Mouse (Mus musculus): ENCODE measurements around the gene Reps1.
"Not testable (repeated sequence)": the region's sequence is repeated elsewhere in the genome, so short reads cannot be mapped to it uniquely, and the experiment has no call there.

Gene Reps1

DNA sequence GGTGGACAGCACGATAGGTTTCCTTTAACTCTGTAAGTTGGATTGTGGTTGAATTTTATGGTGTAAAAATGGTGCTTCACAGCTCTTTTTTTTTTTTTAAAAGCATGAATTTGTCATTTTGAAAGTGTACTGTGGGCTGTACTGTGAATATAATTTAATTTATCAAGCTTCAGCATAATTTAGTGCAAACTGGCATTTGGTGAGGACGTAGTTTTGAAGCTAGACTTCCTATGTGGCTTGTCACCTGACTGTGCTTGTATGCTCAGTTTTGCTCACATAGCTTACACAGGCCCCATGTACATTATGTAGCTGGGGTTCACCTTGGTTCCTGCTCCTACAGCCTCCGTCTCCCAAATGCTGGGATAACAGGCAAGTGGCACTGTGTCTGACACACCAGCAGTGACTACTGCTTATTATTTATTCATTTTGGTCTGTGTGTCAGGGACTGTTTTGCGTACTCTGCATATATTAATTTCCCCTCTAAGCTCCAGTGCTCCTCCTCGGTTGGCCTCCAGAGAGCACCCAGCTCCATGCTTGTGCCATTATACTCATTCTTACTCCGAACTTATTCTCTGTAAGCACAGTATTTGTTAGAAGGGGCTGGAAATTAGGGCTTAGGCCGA is 9.1 kb downstream of the Reps1 start:
- DNase-seq (ENCODE audit: low read depth): no peak

DNA sequence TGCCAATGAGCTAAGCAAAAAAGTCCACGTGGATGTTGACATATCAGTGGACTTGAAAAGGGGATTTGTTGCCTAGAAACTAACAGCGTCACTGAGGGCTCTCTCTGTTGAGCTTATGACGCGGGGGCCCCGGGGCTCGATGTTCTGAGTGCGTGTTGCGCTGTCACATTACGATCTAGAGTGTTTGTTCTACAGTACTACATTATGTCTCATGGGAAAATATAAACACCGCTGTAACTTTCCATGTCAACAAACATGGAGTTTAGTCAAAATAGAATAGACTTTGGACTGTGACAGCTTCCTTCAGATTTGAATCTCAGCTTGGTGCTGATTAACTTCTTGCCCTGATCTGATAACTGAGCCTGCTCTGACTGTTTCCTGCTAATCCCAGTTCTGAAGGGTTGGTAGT is 10.4 kb downstream of the Reps1 start:
- DNase-seq (ENCODE audit: low read depth): no peak

DNA sequence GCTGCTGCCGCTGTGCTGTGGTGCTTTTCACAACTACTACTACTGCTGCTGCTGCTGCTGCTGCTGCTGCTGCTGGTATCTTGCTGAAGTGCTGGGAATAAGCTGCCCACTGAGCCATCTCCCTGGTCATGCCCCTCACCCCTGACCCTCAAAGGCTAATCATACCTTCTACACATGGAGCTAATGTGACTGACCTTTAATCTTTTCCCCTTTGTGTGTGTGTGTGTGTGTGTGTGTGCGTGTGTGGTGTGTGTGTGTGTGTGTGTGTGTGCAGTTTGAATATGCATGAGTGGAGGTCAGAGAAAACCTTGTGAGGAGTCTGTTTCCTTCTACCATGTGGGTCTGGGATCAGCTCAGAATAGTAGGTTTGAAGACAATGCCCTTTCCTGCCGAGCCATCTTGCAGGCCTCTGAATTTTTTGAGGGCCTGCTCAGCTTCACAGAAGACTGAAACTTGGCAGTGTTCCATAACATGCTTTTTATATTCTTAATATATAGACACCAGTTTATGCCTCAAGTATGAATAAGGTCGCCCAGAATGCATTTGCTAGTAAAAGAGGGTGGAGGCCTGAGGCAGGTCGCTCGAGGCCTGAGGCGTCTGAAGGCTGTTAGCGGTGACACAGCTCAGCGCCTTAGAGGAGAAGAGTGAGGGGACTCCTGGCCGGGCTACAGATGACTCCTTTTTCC is 12.2 kb downstream of the Reps1 start:
- no peak for DNase-seq (ENCODE audit: low read depth)

DNA sequence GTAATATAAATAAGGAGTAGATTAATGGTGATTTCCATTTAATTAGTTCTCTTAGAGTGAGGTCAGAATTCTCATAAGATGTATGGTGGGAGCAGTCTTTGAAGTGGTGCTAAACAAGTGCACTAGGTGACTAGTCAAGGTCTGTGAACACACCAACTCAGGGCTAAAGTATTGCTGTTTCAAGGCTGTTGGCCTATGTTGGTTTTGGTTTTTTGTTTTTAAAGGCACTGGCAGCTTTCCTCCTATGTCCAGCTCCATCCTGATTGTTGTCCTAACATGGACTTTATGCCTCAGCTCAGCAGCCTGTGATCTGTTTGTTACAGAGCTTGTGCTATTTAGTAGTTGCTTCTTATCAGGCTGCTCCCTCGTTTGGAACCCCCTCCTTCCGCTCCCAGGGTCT is 13.2 kb downstream of the Reps1 start:
- DNase-seq (ENCODE audit: low read depth): no peak

DNA sequence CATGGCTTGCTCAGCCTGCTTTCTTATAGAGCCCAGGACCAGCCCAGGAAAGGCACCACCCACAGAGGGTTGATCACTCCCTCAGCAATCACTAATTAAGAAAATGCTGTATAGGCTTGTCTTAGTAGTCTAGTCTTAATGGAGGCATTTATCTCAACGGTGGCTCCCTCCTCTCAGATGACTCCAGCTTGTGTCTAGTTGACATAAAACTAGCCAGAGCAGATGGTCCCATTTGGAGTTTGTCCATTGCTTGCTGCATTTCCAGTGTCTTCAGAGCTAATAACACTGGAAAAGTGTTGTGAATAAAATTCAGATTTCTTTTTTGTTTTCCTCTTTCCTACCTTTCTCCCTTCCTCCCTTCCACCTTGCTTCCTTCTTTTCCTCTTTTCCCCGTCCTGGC is 13.9 kb downstream of the Reps1 start:
- no peak for DNase-seq (ENCODE audit: low read depth)

DNA sequence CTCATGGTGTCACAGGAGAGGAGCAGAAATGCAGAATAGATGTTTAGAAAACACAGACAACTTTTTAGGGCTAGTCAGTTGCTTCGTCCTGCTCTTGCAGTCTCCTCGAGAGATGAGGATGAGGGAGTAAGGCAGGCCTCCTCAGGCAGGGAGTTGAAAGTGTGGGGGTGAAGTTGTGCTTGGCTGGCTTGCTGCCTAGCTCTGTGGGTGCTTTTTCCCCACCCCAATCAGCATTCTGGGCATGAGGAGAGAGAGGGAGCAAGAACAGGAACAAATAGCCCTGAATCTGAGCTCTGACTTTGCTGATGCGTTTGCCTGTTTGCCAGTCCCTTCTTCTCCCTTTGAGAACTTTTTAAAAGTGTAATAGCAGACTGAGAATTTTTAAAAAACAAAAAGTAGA is 14.5 kb downstream of the Reps1 start:
- DNase-seq (ENCODE audit: low read depth): no peak

DNA sequence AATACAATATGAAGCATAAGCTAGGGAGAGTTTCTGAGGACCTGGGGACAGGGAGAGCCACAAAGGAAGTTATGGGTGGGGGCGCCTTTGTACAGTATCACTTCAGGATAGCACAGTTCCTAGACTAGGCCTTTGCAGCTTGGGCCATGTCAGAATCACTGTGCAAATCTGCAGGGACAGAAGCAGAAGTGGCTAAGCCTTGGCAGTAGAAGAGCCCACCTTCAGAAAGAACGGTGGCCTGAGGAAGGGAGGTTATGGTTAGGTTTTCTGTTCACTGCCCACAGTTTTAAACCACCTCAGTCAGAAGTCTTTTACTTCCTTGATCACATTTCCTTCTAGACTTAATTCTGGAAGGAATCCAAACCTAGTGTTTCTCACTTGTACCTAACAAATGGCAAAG is 15.0 kb downstream of the Reps1 start:
- no peak for DNase-seq (ENCODE audit: low read depth)

DNA sequence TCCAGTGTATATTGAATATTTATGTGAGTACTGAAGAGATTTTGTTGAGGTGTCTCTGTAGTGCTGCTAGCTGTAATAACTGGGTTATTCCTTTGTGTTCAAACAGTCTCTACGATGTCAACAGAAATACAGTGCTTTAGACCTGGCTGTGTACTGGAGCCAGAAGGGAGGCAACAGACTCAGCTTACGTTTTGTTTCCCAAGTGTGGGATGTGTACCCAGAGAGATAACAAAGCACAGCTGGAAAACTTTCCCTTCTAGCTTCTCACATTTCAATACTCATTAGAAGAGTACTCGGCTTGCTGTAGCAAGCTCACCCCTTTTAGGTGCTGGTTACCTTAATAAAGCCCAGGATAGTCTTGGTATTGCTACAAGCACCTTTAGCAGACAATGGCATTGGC is 17.2 kb downstream of the Reps1 start:
- DNase-seq (ENCODE audit: low read depth): no peak

DNA sequence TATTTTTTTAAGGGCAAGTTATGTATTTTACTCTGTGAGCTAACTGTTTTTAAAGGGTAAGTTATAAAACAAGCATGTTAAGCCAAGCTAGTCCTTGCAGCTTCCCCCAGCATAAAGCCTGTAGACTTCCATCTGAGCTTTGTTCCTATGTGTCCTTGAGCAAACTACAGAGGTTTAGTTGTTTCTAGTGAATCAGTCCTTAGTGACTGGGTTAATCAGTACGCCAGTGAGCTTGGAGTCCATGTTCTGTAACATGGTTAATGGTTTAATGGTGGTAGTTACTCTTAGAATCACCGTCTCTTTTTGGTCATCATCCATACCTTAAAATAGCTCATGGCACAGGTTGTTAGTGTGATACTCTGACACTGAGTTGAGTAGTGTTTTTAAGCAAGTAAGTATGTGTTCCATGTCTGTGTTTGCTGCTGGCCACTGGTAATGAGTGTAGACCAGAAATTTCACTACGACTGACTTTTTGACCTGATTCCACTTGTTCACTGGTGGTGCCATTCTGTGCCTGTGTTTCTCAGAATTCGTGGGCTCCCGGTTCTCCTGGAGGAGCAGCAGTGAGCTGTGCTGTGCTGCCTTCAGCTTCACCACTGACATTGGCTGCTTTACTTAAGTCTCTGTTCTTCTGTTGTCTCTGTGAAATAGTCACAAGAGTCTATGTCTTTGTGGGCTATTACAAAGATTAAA is 18.9 kb downstream of the Reps1 start:
- DNase-seq (ENCODE audit: low read depth): no peak

DNA sequence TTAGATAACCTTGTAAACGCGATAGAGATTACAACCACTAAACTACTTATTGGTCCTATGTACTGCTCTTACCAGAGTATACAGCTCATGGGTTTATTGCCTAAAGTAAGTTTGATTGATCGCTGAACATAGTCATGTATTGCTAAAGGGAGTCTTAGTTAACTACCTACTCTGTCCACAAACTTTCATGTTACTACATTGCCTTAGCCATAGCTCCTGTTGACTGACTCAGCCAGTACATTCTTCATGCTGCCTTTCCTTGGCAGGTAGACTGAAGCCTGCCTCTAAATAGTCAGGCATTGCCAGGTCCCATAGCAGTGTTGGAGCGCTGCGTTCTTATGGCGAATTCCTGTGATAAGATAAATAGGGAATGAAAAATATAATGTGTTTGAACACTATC is 20.2 kb downstream of the Reps1 start:
- no peak for DNase-seq (ENCODE audit: low read depth)

DNA sequence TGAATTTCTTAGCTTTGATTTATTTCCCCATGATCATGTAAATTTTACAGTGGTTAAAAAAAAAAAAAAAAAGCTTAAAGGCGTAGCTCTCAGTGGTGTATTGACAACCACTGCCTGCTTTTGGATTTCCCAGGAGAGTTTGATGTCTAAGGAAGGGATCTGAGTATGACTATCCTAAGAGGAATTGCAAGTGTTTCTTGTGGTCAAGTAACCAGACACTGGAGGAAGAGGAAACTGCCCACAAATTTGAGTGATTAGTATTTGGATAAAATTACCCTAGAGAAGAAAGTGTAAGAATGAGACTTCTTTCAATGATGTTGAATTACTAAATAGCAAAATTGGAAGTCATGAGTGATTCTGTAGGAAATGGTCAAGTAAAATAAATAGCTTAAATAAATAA is 25.9 kb downstream of the Reps1 start:
- no peak for DNase-seq (ENCODE audit: low read depth)

DNA sequence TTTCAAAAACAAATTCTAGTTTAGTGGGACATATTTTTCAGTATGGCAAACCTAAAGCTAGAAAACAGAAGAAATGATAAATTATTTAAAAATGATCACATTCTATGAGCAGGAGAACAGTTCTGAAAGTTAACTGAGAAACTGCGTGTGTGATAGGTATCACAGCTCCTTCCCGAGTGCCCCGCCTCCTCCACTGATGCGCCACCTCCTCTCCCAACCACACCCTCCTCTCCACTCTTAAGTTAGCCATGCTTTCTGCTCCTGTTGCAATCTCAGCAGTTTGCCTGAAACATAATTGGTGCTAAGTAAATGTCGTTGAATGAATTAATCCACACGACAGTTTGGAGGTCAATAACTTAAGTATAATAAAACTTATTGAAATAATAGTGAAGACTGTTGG is 27.1 kb downstream of the Reps1 start:
- DNase-seq (ENCODE audit: low read depth): no peak

DNA sequence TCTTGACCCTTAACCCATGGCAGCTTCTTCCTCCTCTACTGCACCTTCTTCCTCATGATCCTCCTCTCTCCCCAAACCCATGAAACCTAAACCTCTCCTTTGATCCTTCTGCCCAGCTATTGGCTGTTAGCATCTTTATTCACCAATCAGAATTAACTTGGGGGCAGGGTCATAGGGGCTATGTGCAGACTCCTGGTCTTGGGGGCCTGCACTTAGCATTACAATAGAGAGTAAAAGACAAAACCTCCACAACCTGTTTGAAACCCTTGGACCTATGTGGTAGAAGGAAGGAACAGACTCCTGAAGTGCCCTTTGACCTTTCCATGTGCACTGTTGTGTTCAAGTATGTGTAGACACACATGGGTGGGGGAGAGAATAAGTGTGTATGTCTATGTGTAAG is 35.0 kb downstream of the Reps1 start:
- no peak for DNase-seq (ENCODE audit: low read depth)

DNA sequence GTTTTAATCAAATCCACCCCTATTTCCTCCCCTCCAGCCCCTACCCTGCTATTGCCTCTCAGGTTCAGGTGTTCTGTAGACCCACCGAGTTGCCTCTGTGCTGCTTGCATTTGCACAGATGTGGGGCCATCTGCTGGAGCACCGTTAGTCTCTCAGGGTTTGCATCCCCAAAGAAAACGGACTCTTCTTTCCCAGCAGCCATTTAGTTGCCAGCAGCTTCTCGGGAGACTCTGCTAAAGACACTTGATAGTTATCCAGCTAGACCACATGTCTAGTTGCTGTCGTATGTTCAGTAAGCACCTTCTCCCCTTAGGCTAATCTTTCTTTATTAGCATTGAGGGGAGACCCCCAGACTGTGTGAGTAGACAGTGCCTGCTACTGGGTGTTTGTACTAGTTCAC is 46.5 kb downstream of the Reps1 start:
- DNase-seq (ENCODE audit: low read depth): no peak

DNA sequence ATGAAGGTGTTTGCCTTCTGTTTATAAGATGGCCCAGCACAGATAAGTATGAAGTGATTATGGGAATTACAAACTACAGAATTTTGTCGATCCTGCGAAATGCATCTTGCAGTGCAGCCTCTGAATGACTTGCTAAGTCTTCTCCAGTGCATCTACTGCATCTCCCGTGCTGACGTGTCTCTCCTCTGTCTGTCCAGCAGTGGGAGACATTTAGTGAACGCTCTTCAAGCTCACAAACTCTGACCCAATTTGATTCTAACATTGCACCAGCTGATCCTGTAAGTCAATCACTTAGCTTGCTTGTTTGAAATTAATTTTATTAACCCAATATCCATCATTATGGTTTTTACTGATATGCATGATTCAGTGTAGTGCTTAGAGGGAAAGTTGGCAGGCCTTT is 51.8 kb downstream of the Reps1 start:
- DNase-seq (ENCODE audit: low read depth): no peak

DNA sequence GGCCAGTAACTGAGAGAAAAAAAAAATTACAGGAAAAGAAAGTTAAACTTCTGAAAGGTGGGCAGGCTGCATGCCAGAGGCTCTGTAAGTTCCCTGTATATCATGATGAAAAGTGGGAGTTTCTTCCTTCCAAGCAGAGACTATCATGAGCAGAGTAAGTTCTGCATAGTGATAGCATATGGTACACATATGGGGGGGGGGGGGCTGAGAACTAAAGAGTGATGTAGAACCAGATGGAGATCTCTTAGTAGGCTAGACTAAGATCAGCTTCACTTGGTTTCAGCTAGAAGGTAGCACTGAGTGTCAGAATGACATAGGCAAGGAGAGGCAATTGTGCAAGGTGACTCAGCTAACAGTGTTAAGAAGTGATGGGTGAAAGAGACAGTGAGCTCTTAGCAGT is 55.3 kb downstream of the Reps1 start:
- DNase-seq (ENCODE audit: low read depth): no peak

DNA sequence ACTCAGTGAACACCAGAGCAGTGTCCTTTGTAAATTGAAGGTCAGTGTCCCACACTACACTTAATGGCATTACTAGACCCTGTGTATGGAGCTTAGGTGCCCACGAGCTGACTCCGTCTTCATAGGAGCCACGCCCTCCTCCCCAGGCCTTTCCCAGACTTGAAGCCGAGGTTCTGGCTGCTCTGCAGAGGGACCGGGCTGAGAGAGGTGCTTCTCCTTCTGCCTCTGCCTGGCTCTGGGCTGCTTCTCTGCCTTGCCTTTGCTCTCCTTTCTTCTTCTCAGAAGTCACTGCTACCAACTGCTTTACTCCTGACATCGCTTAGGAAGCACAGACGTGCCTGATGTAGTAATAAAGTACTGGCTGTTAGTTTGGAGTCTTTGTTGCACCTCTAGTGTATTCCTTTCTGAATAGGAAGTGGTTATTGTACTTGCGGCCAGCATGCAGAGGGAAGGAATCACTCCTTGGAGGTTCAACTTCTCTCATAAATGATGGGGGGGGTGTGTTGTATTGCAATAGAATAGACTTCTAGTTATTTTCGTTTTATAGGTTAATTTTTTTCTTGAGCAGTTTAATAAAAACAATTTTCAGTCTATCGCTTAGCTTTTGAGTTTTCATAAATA is 57.9 kb downstream of the Reps1 start:
- DNase-seq (ENCODE audit: low read depth): no peak

DNA sequence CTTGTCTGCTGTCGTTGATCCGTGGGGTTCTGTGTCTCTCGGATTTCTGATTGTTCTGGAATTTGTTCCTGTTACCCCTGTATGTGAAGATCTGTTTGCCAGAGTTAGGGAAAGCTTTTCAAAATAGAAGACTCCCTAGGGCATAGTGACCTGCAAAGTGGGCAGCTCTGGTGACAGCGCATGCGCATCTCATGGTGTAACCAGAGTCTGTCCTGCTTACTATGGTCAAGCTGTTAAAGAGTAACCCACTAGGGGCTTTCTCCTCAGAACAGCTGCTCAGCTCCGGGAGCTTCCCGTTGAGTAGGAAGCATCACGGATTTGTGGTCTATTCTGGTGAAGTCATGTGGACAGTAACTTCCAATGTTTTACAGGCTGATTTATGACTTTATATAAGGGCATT is 62.7 kb downstream of the Reps1 start:
- DNase-seq (ENCODE audit: low read depth): no peak

DNA sequence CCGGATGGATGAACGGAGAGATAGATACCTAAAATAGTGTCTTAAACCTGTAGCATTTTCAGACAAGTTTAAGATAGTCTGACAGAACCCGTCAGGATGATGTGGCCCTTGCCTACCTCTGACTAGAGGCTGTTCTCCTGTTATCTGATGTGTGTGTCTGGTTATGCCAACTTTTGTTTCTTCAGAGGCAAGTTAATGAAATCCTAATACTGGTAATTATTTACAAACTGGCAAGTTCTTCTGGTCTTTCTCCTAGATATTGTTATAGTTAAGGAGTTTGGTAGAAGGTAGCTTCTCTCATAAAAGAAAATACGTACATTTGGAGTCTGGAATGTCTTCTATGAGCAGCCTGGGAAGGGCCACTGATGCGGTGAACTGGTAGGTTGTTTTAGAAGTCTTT is 74.6 kb downstream of the Reps1 start:
- DNase-seq (ENCODE audit: low read depth): no peak

DNA sequence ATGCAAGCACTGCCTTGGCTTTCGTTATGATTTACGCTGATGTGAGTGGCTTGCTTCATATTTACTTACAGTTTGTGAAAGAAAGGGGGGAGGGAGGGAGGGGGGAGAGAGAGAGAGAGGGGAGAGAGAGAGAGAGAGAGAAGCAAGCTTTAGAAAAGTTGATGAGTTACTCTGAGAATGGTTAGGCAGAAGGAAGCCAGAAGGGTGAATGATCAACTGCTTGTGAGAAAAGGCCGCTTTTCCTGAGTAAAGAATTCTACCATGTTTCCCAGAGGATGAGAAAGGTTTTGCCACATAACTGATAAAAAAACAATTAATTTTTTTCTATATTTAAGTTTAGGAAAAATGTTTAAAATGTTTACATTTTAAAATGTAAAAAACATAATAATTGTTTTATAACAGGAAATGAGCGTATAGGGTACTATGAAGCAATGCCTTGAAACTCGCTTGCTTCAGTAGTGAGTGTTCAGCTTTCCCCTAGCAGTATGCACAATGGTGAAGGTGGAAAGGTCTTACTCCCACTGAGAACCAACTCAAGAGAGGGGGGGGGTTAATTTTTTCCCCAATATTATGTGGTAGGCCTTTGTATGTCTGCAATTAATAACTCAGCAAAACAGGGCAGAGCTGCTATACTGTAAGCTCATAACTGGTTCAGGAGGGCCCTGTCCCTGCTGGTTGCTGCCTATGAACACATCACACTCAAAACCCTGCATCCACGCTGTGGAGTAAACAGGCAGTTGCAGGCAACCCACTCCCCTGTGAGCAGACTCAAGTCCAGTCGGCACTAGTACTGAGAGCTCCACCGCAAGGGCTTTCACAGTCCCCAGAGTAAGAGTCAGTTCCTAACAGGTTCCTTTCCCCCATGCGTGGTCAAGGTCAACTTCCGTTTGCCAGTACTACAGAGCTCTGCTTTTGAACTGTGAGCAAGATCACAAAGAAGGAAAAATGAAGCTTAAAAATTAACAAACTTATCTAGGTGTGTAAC is 76.3 kb downstream of the Reps1 start:
- DNase-seq (ENCODE audit: low read depth): no peak

DNA sequence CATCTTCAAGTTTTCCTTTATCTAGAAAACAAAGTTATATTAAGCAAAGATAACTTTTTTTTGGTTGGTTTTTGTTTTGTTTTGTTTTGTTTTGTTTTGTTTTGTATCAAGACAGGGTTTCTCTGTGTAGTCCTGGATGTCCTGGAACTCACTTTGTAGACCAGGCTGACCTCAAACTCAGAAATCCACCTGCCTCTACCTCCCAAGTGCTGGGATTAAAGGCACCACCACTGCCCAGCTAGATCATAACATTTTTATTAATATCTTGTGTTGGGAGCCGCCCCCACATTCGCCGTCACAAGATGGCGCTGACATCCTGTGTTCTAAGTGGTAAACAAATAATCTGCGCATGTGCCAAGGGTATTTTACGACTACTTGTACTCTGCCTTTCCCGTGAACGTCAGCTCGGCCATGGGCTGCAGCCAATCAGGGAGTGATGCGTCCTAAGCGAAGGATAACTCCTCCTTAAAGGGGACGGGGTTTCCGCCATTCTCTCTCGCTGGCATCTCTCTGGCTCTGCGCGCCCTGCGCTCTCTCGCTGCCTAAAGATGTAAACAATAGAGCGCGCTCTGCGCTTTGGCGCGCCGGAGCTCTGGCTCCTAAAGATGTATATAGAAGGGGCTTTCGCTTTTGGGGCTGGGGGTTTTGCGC is 83.3 kb downstream of the Reps1 start:
- DNase-seq (ENCODE audit: low read depth): not testable (repeated sequence)

Measured in c-Kit-positive CD71-negative TER-119-negative erythroid progenitor cells, embryonic 14.5 days (primary cell).